Mouse (Mus musculus) heart, postnatal 14 days (tissue): ENCODE data around the gene Zfp986. TPM values are rescaled to one million over a fixed set of nuclear protein-coding genes. Genes with fewer than 3 reads are reported as not detected.
"Not testable (repeated sequence)": the region's sequence is repeated elsewhere in the genome, so short reads cannot be mapped to it uniquely, and the experiment has no call there.

Experiments used
- DNase-seq, 2 experiments: peaks; one replicate each; pipeline ENCODE4 v3.0.0; 2021 to 2022
- intact Hi-C: fragments of 180-260 bp; cut with DNase I; formaldehyde crosslinking; loops from one replicate; pipeline ENCODE4 v1.15.1; 2025
- long read RNA-seq, 2 experiments: library from polyadenylated mRNA; stranded (forward); transcript quantifications; one replicate each; pipeline ENCODE4 v2.0.0; 2021
- total RNA-seq, 2 experiments: library from RNA; stranded (reverse); gene quantifications; 2 replicates each; pipeline ENCODE4 v1.2.3; 2021

The Zfp986 gene
- total RNA-seq, result not detected
- long read RNA-seq, experiment 1, result 0 reads
- long read RNA-seq, experiment 2, result 0 reads

DNA sequence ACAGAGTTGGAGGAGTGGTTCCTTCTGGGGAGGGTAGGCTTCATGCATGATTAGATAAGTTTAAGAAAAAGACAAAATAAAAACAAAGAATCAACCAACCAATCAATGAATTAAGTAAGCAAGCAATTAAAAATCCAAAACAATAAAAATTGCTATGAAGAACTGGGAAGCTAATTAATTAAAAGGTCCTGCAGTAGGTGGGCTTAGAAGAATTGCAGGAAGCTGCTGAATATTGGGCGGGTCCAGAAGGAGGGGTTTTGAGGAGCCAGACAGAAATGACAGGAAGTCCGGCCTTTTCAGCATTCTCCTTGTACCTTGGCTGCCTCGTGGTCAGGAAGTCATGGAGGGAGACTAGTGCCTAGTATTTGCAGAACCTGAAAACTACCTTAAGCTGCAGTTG, at the start of gene Zfp986:
Gene Zfp986, plus strand, starts transcription at position 301 of the 400 bp plus-strand sequence.
- intact Hi-C loops, DNase-seq: not testable (repeated sequence)

DNA sequence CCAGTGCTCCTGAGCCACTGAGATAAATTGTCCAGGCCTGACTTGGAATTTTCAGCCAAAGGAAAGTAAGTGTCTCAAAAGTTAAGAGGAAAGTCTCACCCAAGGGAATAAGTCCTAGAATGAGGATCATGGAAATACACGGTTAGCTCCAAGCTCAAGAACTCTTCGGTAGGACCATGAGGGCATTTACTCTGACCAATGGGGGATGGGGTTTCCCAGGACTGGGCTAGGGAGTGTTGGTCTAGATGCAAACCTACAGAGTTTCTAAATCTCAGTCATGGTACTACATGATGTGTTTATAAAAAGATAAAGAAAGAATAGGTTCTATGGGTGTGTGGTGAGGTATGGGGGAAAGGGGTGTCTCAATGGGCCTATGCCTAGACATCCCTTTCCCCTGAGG, 48.6 kb upstream of the Zfp986 start:
- intact Hi-C loops, DNase-seq: not testable (repeated sequence)

DNA sequence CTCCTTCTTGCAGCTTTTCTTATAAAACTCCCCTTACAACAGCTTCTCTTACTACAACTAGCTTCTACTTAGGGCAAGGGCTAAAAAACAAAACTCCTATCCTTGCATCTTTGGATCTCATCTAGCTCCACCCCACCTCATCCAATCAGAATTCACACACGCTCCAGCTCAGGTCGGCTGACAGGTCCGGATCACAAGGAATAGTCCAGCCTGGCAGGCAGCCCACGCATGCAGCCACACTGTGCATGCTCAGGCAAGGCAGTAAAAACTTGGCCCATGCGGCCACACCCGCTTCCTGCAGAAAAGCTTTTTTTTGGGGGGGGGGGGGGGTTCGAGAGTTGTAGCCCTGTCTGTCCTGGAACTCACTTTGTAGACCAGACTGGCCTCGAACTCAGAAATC, 43.0 kb upstream of the Zfp986 start:
- DNase-seq, intact Hi-C loops: not testable (repeated sequence)

DNA sequence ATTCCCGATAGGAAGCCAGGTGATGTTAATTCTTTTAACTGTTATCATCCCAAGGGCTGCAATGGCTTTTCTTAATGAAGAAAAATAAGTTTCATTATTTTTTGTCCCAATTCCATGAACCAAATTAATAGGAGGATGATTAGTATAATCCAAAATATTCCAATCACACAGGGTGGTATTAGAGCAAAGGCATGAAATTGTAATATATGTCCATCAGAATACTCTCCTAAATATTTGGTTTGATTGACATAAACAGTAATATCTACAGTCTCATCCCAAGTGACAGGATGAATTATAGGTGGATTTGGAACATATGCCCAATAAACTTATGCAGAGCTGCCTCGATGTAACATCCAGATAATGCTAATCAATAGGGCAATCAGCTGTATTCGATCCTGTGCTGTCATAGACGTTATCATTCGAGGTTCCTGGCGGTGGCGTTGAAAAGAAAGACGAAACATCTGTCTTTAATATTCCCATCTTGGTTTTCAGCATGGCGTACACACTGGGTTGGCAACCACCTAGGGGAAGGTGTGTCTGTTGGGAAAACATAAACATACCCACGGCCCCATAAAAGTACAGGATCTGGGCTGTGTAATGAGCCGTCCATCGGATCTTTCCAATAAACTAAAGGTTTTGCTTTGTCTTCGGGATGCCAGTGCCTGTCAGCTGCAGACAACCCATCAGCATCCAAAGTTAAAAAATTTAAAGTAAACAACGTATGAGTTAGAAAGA, 37.1 kb upstream of the Zfp986 start:
- DNase-seq, intact Hi-C loops: not testable (repeated sequence)

DNA sequence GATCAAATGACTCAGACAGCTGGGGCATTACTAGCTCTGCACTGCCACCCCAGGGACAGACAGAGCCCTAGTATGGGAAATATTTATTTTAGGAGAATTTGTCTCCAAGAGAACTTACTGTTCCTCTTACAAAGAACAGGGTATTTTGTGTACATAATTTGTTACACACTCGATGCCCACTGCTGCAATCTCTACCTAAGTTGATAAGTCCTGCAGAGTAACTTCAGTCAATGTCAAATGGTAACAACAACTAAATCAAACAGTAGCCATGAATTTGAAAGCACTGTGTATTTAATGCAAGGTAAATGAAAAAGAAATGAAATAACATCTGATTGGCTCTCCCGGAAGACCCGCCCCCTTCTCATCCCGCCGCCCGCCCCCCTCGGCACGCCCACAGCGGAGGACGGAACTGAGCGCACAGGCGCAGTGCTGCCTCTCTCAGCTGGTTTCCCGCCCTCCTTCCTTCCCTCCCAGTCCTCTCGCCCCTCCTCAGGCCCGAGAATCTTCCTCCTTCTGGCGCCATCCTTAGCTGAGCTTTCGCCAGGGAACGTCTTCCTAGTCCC, 32.2 kb upstream of the Zfp986 start:
- intact Hi-C loops, DNase-seq: not testable (repeated sequence)

DNA sequence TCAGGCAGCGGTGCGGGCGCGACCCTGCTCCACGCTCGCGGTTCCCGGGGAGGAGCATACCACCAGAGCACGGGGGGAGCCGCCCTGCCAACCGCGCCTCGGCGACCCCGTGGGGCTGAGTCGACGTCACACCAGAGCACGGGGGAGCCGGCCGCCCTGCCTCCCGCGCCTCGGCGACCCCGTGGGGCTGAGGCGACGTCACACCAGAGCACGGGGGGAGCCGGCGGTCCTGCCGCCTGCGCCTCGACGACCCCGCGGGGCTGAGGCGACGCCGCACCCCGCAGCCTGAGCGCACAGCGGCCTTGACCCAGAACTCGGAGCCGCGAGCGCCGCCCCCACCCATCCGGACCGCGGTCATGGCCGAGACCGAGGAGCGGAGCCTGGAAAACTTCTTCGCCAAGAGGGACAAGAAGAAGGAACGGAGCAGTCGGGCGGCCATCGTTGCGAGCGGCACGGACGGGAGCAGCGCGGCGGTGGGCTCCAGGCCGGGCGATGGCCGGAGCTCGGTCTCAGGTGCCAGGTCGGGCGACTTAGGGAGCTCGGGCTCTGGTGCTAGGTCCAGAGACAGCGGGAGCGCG, 31.6 kb upstream of the Zfp986 start:
- intact Hi-C loops, result not testable (repeated sequence)

DNA sequence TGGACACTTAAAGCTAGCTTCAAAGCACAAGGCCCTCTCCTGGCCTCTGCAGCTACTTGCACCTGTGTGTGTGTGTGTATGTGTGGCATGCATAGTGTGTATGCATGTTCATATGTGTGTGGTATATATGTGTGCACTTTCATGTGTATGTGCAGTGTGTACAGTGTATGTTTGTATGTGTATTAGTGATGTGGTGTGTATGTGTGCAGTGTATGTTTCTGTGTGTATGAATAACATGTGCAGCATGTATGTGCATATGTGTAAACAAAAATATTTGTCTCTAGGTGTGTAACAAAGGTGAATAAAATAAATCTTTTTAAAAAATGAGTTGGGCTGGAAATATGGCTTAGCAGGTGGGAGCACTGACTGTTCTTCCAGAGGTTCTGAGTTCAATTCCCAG, 21.8 kb upstream of the Zfp986 start:
- intact Hi-C loops, DNase-seq: not testable (repeated sequence)

More for the DNA sequence above, 31.6 kb upstream of the Zfp986 start:
- peak; percentile 3 to 9 for DNase-seq

DNA sequence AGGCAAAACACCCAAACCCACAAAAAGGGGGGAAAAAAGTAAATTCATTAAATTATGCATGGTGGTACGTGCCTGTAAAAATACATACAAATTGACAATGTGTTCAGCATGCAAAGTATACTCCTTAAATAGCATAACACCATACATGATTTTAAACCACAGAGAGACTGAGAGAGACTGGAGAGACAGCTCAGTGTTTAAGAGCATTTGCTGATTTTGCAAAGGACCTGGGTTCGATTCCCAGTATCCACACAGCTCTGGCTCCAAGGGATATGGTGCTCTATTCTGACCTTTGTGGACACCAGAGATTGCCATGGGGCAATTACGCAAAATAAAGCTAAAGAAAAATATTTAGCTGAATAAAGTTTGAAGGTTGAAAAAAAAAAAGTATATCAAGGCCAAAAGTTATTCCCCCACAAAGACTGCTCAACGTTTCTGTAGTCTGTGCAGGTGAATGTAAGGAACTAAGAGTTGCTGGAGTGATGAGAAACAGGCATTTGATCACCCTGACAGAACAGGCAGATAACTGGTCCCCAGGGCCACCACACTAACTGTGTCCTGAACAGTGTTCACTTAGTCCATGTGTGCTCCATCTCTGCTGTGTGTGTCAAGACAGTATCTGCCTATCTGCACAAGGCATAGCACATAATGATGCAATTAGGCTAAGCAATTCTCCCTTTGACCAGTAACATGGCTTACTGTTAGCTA, 20.3 kb upstream of the Zfp986 start:
- intact Hi-C loops, DNase-seq: not testable (repeated sequence)

DNA sequence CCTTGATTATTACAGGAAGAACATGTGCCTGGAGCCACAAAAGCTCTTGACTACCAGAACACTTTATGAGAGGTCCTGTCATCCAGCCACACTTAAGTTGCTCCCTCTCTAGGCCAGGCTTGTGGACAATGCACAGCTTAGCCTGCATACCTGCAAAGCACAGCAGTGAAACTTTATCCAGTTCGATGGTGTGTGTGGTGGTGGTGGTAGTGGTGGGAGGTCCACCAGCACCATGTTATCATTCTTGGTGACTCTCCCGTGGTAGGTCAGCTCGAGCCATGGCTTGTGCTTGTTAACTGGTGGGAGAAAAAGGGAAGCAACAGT, 19.7 kb upstream of the Zfp986 start:
- intact Hi-C loops, result not testable (repeated sequence)

DNA sequence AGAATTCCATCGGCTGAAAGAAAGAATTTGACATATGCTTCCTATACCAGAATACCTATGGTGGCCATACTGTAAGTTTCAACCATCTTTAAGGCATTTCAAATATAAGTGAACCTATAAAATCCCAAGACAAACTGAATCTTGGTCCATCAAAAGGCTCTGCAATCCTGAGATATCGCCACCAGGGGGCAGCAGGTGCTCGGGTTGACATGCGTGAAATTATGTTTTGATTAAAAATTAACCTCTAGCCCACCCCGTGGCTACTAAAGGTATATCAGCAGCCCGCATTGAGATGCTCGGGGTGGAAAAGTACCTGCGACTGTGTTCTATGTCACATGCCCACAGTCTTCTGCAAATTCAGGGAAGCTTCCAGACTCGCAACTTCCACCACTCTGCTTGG, 17.2 kb upstream of the Zfp986 start:
- not testable (repeated sequence) for DNase-seq

More for the DNA sequence above, 19.7 kb upstream of the Zfp986 start:
- DNase-seq, result not testable (repeated sequence)

DNA sequence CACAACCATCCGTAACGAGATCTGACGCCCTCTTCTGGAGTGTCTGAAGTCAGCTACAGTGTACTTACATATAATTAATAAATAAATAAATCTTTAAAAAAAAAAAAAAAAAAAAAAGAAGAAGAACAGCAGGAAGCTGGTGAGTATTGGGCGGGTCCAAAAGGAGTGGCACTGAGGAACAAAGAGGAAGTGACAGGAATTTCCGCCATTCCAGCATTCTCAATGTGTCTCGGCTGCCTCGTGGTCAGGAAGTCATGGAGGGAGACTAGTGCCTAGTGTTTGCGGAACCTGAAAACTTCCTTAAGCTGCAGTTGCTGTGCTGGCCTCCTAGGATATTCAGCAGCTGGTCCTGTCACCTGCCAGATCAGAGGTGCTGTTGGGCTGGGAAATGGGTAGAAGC, 4.7 kb upstream of the Zfp986 start:
- intact Hi-C loops, DNase-seq: not testable (repeated sequence)

More for the DNA sequence above, 17.2 kb upstream of the Zfp986 start:
- intact Hi-C loops, result not testable (repeated sequence)

Other genes with a start within 250 kb of the Zfp986 start
- gene Zfp980, start 198.1 kb upstream of the Zfp986 start, total RNA-seq, result under 1 TPM in 1 of 2 experiments, not detected in 1; 0.22 TPM
- not detected for gene Zfp987, start 228.5 kb downstream of the Zfp986 start, total RNA-seq